Mouse (Mus musculus) kidney, postnatal 0 days (tissue): ENCODE measurements around the gene Rab44. TPM values are rescaled to one million over a fixed set of nuclear protein-coding genes. Genes with fewer than 3 reads are reported as not detected.
"Not testable (repeated sequence)": the region's sequence is repeated elsewhere in the genome, so short reads cannot be mapped to it uniquely, and the experiment has no call there.

Source experiments
- ATAC-seq: fragments of 200-750 bp; cut with Nextera tagmentation; replicated peaks from 2 replicates; pipeline ENCODE4 v1.8.0; 2017; ENCODE audit warnings: low read depth, moderate number of reproducible peaks, moderate TSS enrichment, moderate library complexity; ENCODE audit not compliant: low FRiP score
- DNase-seq: peaks from one replicate; pipeline ENCODE4 v3.0.0-alpha.2; 2016; ENCODE audit warnings: low spot score
- H3K27ac ChIP-seq: fragments of 300-500 bp; sonication (generic); 2 replicates; pipeline ENCODE4 v1.5.1; 2014; ENCODE audit warnings: mild to moderate bottlenecking
- H3K27me3 ChIP-seq: fragments of 300-500 bp; sonication (generic); 2 replicates; pipeline ENCODE4 v1.6.1; 2014; ENCODE audit warnings: low read length, mixed read lengths; ENCODE audit not compliant: insufficient read depth
- H3K36me3 ChIP-seq: fragments of 300-500 bp; sonication (generic); 2 replicates; pipeline ENCODE4 v1.6.1; 2014; ENCODE audit warnings: low read length, mixed read lengths; ENCODE audit not compliant: insufficient read depth
- H3K4me1 ChIP-seq: fragments of 300-500 bp; sonication (generic); replicated peaks from 2 replicates; pipeline ENCODE4 v1.6.1; 2014; ENCODE audit warnings: antibody characterized with exemption, low read length, mixed read lengths; ENCODE audit not compliant: insufficient read depth
- H3K4me2 ChIP-seq: fragments of 300-500 bp; sonication (generic); 2 replicates; pipeline ENCODE4 v1.6.1; 2014; ENCODE audit warnings: mild to moderate bottlenecking, low read length, moderate library complexity, mixed read lengths
- H3K4me3 ChIP-seq: fragments of 300-500 bp; sonication (generic); replicated peaks from 2 replicates; pipeline ENCODE4 v1.5.1; 2014; ENCODE audit warnings: low read depth, low read length
- H3K9ac ChIP-seq: fragments of 300-500 bp; sonication (generic); 2 replicates; pipeline ENCODE4 v1.6.1; 2014; ENCODE audit warnings: low read depth, low read length
- H3K9me3 ChIP-seq: fragments of 300-500 bp; sonication (generic); replicated peaks from 2 replicates; pipeline ENCODE4 v1.6.1; 2016; ENCODE audit warnings: low read length, inconsistent platforms, mixed read lengths
- CTCF ChIP-seq: IDR thresholded peaks from 2 replicates; pipeline ENCODE4 v1.5.1; 2016; ENCODE audit warnings: antibody characterized with exemption, low read depth, mild to moderate bottlenecking, moderate library complexity
- WGBS: fragments of 180-500 bp; shearing (Covaris S2); extraction: QIAGEN DNeasy Blood & Tissue Kit; methylation state at CpG from one replicate; pipeline ENCODE4 v1.1.7; 2014; 5-methylcytosine and 5-hydroxymethylcytosine counted together
- polyA plus RNA-seq: library from polyadenylated mRNA; unstranded; fragments of >200 nt; fragmentation: Nextera tagmentation; extraction: Ambion mirVana; gene quantifications from 2 replicates; pipeline ENCODE4 v1.2.1, GENCODE M21; 2015

Gene Rab44
- 0.21 and 0.22 TPM in 2 replicates for polyA plus RNA-seq

DNA sequence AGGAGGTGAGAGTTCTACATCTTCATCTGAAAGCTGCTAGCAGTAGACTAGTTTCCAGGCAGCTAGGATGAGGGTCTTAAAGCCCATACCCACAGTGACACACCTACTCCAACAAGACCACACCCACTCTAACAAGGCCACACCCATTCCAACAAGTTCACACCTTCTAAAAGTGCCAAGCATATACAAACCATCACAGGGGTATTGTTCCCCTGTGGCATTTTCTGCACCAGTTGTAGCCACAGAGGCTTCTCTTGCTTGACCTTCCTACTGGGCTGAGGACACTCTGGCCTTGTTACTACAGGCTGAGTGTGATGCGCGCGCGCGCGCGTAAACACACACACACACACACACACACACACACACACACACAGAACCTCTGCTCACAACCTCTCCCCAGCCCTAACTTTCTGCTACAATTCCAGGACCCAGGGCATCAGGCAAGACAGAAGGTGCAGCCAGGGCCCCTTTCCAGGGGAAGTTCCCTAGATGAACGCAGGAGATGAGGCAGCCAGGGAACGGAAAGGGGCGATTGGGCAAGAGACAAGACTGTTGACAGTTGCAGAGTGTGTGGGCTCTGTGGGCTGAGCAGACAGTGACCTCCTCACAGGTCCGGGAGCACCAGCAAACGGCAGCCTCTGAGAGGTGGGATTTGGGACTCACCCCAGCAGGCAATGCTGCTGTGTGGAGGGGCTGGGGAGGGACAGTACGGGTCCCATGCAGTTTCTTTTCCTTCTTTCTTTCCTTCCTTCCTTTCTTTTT is at the start of gene Rab44:
Rab44 (plus strand) TSS at position 555 of the 762 bp plus-strand sequence.
- no peaks in the 10 kb centered on the region for H3K36me3 ChIP-seq
- 89% methylated on average over 13 of the region's 13 CpGs for WGBS
- no peak for DNase-seq

DNA sequence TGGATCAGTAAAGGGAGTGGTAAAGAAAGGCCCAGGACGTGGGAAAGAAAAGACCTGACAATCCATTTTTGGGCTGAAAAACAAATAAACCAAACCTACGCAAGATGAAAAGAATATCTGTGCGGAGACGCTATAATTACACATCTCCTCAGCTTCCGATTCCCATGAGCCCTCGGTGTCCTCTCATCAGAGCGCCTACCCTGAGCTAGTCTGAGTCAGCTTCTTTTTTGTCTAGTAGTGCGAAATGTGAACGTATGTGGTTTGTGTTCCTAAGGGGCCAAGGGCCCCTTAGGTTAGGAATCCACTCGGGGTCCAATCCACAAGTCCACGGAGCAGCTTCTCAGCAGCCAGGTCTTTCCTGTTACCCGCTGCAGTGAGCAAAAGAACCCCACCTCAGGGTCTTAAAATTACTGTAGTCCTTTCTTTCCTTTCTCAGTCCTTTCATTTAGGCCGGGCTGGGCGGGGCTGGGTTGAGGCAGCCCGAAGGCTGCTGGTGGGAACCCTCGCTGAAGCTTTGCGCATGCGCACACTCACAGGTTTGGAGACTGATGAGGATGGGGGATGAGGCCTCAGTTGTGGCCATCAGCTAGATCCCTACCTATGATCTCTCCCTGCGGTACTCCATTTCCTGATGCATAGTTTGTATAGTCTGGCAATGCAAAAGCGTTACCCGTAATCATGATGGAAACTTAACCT is 48.6 kb upstream of the Rab44 start:
- Histone ChIP-seq H3K4me3 (no peak overlapping the region), H3K9ac (no peak overlapping the region), H3K27ac (no peak overlapping the region), H3K27me3 (no peaks in the 10 kb centered on the region), H3K36me3 (no peaks in the 10 kb centered on the region), H3K4me2 (no peak overlapping the region), H3K9me3 (no peaks in the 10 kb centered on the region), H3K4me1 (peaks cover 11% of the 10 kb centered on the region; the same call in 1 of the 2 replicates)
- WGBS = 86% methylated on average over 21 of the region's 21 CpGs
- ATAC-seq = no peak
- DNase-seq = no peak
- no peak for TF ChIP-seq CTCF

More for the DNA sequence above, at the start of gene Rab44:
- Histone ChIP-seq H3K4me3 (no peak within 1 kb of the TSS), H3K27ac (no peak within 1 kb of the TSS), H3K9me3 (no peaks in the 10 kb centered on the region), H3K4me1 (no peaks in the 10 kb centered on the region), H3K9ac (no peak within 1 kb of the TSS), H3K27me3 (no peaks in the 10 kb centered on the region), H3K4me2 (no peak within 1 kb of the TSS)
- ATAC-seq = no peak
- no peak for TF ChIP-seq CTCF

DNA sequence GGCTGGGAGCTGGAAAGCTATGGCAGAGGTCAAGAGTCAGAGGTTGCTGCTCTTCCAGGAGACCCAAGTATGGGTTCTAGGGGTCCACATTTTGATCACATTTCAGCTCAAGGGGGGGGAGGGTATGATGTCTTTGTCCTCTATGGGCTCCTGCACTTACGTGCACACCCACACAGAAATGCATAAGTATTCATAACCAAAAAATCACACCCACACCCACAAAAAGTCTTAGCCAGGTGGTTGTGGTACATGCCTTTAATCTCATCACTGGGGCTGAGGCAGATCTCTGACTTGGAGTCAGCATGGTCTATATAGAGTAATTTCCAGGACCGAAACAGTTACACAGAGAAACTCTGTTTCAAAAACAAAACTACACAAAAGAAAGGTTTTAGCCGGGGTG is 48.0 kb upstream of the Rab44 start:
- 93% methylated on average over 3 of the region's 3 CpGs for WGBS
- no peak overlapping the region for H3K4me3 ChIP-seq
- H3K9me3 ChIP-seq = no peaks in the 10 kb centered on the region
- ATAC-seq = no peak
- H3K4me1 ChIP-seq = peaks cover 11% of the 10 kb centered on the region; the same call in 1 of the 2 replicates
- no peak for DNase-seq
- no peaks in the 10 kb centered on the region for H3K27me3 ChIP-seq
- no peak overlapping the region for H3K9ac ChIP-seq
- no peak overlapping the region for H3K4me2 ChIP-seq
- H3K36me3 ChIP-seq = no peaks in the 10 kb centered on the region
- no peak for TF ChIP-seq CTCF
- H3K27ac ChIP-seq = no peak overlapping the region

DNA sequence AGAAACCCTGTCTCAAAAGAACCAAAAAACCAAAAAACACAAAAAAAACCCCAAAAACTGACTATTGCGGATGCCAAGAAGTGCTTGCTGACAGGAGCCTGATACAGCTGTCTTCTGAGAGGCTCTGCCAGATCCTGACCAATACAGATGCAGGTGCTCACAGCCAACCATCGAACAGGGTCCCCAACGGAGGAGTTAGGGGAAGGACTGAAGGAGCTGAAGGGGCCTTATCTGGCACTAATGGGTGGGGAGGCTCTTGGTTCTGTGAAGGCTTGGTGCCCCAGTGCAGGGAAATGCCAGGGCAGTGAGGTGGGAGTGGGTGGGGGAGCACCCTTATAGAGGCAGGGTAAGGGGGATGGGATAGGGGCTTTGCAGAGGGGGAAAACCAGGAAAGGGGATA is 46.5 kb upstream of the Rab44 start:
- not testable (repeated sequence) for H3K9me3 ChIP-seq, H3K27ac ChIP-seq, H3K36me3 ChIP-seq, ATAC-seq, H3K27me3 ChIP-seq, H3K4me2 ChIP-seq, H3K4me3 ChIP-seq, H3K9ac ChIP-seq, DNase-seq
- H3K4me1 ChIP-seq = peaks cover 13% of the 10 kb centered on the region
- WGBS = 92% methylated on average over 3 of the region's 3 CpGs

DNA sequence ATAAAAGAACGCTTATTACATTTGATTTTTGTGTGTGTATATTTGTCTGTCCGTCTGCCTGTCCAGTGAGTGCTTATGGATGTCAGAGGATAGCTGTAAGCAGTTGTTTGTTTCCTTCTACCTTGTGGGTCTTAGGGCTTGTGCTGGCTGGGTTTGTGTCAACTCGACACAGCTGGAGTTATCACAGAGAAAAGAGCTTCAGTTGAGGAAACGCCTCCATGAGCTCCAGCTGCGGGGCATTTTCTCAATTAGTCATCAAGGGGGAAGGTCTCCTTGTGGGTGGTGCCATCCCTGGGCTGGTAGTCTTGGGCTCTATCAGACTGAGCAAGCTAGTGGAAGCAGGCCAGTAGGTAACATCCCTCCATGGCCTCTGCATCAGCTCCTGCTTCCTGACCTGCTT is 46.1 kb upstream of the Rab44 start:
- TF ChIP-seq CTCF = no peak
- no peaks in the 10 kb centered on the region for H3K27me3 ChIP-seq
- ATAC-seq (no peak), DNase-seq (no peak)
- 0 out of 2 replicates have a peak overlapping the region, but pooled peaks have one; percentile 15 for H3K27ac ChIP-seq
- H3K4me2 ChIP-seq = no peak overlapping the region
- 74% methylated on average over 5 of the region's 5 CpGs for WGBS
- H3K36me3 ChIP-seq = no peaks in the 10 kb centered on the region
- no peak overlapping the region for H3K4me3 ChIP-seq
- H3K9ac ChIP-seq = no peak overlapping the region
- H3K4me1 ChIP-seq = peaks cover 16% of the 10 kb centered on the region
- H3K9me3 ChIP-seq = no peaks in the 10 kb centered on the region

DNA sequence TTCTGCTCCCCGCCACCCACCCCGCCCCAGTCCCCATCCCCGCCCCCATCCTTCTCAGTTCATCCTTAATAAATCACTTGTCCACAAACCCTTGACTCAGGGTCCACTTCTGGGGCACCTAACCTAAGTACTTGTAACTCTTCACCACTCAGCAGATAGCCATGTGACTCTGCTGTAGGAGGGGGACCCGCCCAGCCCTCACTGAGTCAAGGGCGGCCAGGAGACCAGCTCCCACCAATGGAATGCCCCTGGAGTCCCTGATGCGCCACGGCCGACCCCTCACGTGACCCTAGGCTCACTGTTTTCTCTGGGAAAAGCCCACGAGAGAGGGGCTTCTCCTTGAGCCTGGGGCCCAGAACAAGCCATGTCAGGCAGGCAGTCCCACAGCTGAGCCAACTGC is 44.9 kb upstream of the Rab44 start:
- WGBS = 34% methylated on average over 10 of the region's 10 CpGs
- ATAC-seq = peak; percentile 92
- no peak for DNase-seq
- H3K9me3 ChIP-seq = no peaks in the 10 kb centered on the region
- H3K9ac ChIP-seq = no peak overlapping the region
- no peak overlapping the region for H3K4me2 ChIP-seq
- peaks cover 18% of the 10 kb centered on the region for H3K4me1 ChIP-seq
- TF ChIP-seq CTCF = no peak
- peak overlapping the region; percentile 78 for H3K27ac ChIP-seq
- H3K4me3 ChIP-seq = no peak overlapping the region
- H3K27me3 ChIP-seq = no peaks in the 10 kb centered on the region
- no peaks in the 10 kb centered on the region for H3K36me3 ChIP-seq
